Mouse (Mus musculus): ENCODE data around the gene Efcab6. TPM values are rescaled to one million over a fixed set of nuclear protein-coding genes. Genes with fewer than 3 reads are reported as not detected.

Efcab6 gene
- total and polyA plus RNA-seq, 3 experiments: not detected

GRCm38 (mm10) chr15:83939703-83940102 lies 125.5 kb downstream of the Efcab6 start:
- H3K79me2 ChIP-seq (replicated peaks; ENCODE audit: control insufficient read depth, extremely low read depth, insufficient read depth, poor library complexity, severe bottlenecking): no peaks in the 10 kb centered on the region
- peaks cover 84% of the 10 kb centered on the region for H3K27me3 ChIP-seq (replicated peaks)
- in situ Hi-C loops (cut with MboI; ENCODE audit: low pct_ligation_motif_present, low pct_unique_long_range_greater_than_20kb, low sequenced_read_pairs): no loop called here
- DNase-seq (ENCODE audit: extremely low read depth): no peak
- no peak overlapping the region for H3K4me3 ChIP-seq (replicated peaks in 1 of 3; ENCODE audit: low read depth in 2 of 3, low read length in 2 of 3, poor library complexity in 1 of 3)
- TF ChIP-seq POLR2AphosphoS2 (IDR thresholded peaks at IDR 0.05; ENCODE audit: low read depth, low read length) (no peak), SIN3A (IDR thresholded peaks at IDR 0.05; ENCODE audit: low read length) (no peak), ZC3H11A (IDR thresholded peaks at IDR 0.05; ENCODE audit: low read depth, low read length) (no peak), ETS1 (conservative IDR thresholded peaks at IDR 0.05; ENCODE audit: low read depth, low read length) (no peak), IRF4 (IDR thresholded peaks at IDR 0.05; ENCODE audit: low read depth, low read length) (no peak), CTCF (conservative IDR thresholded peaks at IDR 0.05 in 1 of 2, IDR thresholded peaks at IDR 0.05 in 1 of 2; ENCODE audit: low read depth in 2 of 2, low read length in 2 of 2) (no peak), USF2 (conservative IDR thresholded peaks at IDR 0.05; ENCODE audit: low read depth, low read length) (no peak), ZKSCAN1 (IDR thresholded peaks at IDR 0.05; ENCODE audit: borderline replicate concordance, low read depth, low read length) (no peak), KAT2A (IDR thresholded peaks at IDR 0.05; ENCODE audit: insufficient replicate concordance, low read length) (no peak), SMC3 (IDR thresholded peaks at IDR 0.05; ENCODE audit: low read depth, low read length) (no peak), JUND (conservative IDR thresholded peaks at IDR 0.05; ENCODE audit: low read depth, low read length) (no peak), MXI1 (IDR thresholded peaks at IDR 0.05; ENCODE audit: low read depth, low read length) (no peak), CHD1 (IDR thresholded peaks at IDR 0.05; ENCODE audit: low read depth, low read length) (no peak), EP300 (IDR thresholded peaks at IDR 0.05; ENCODE audit: low read length) (no peak), HCFC1 (IDR thresholded peaks at IDR 0.05; ENCODE audit: low read depth, low read length) (no peak), RCOR1 (conservative IDR thresholded peaks at IDR 0.05; ENCODE audit: low read depth, low read length) (no peak), ELF1 (IDR thresholded peaks at IDR 0.05; ENCODE audit: low read depth, low read length) (no peak), MYC (IDR thresholded peaks at IDR 0.05; ENCODE audit: low read depth, low read length) (no peak)
- dilution Hi-C loops (cut with MboI; ENCODE audit: extremely low pct_ligation_motif_present, extremely low pct_unique_long_range_greater_than_20kb, low sequenced_read_pairs): no loop called here
- H3K36me3 ChIP-seq (replicated peaks in 1 of 2; ENCODE audit: control insufficient read depth in 1 of 2, insufficient read depth in 1 of 2, low read length in 1 of 2): no peaks in the 10 kb centered on the region
- no peaks in the 10 kb centered on the region for H3K9me3 ChIP-seq (replicated peaks; ENCODE audit: low read length)
- H3K9ac ChIP-seq (ENCODE audit: insufficient read depth, low read depth): no peak overlapping the region
- no peaks in the 10 kb centered on the region for H3K4me1 ChIP-seq (ENCODE audit: control insufficient read depth in 1 of 2, insufficient read depth in 2 of 2)
- no peak overlapping the region for H3K4me2 ChIP-seq (ENCODE audit: insufficient read depth, low read depth, poor library complexity, severe bottlenecking)
- H3K27ac ChIP-seq (ENCODE audit: insufficient read depth, low read depth): no peak overlapping the region

- peaks cover 78% of the 10 kb centered on the region for H3K27me3 ChIP-seq (replicated peaks)
- H3K9me3 ChIP-seq (replicated peaks; ENCODE audit: low read length): no peaks in the 10 kb centered on the region
- dilution Hi-C loops (cut with MboI; ENCODE audit: extremely low pct_ligation_motif_present, extremely low pct_unique_long_range_greater_than_20kb, low sequenced_read_pairs): no loop called here
Observed at GRCm38 (mm10) chr15:83938466-83938865, 126.7 kb downstream of the Efcab6 start.

More at GRCm38 (mm10) chr15:83938466-83938865, 126.7 kb downstream of the Efcab6 start:
- TF ChIP-seq UBTF (IDR thresholded peaks at IDR 0.05; ENCODE audit: low read depth, low read length) (no peak), MEF2A (IDR thresholded peaks at IDR 0.05; ENCODE audit: borderline replicate concordance, low read depth, low read length) (no peak), USF2 (conservative IDR thresholded peaks at IDR 0.05; ENCODE audit: low read depth, low read length) (no peak), TCF12 (IDR thresholded peaks at IDR 0.05; ENCODE audit: low read depth, low read length) (no peak), MAX (IDR thresholded peaks at IDR 0.05; ENCODE audit: low read length) (no peak), SMC3 (IDR thresholded peaks at IDR 0.05; ENCODE audit: low read depth, low read length) (no peak), TBP (conservative IDR thresholded peaks at IDR 0.05; ENCODE audit: low read depth, low read length) (no peak), ZKSCAN1 (IDR thresholded peaks at IDR 0.05; ENCODE audit: borderline replicate concordance, low read depth, low read length) (no peak)
- H3K4me1 ChIP-seq (ENCODE audit: control insufficient read depth in 1 of 2, insufficient read depth in 2 of 2): no peaks in the 10 kb centered on the region
- H3K4me3 ChIP-seq (replicated peaks in 1 of 3; ENCODE audit: low read depth in 2 of 3, low read length in 2 of 3, poor library complexity in 1 of 3): no peak overlapping the region
- H3K4me2 ChIP-seq (ENCODE audit: insufficient read depth, low read depth, poor library complexity, severe bottlenecking): no peak overlapping the region
- H3K27ac ChIP-seq (ENCODE audit: insufficient read depth, low read depth): no peak overlapping the region
- in situ Hi-C loops (cut with MboI; ENCODE audit: low pct_ligation_motif_present, low pct_unique_long_range_greater_than_20kb, low sequenced_read_pairs): no loop called here
- no peaks in the 10 kb centered on the region for H3K79me2 ChIP-seq (replicated peaks; ENCODE audit: control insufficient read depth, extremely low read depth, insufficient read depth, poor library complexity, severe bottlenecking)
- H3K9ac ChIP-seq (ENCODE audit: insufficient read depth, low read depth): no peak overlapping the region
- H3K36me3 ChIP-seq (replicated peaks in 1 of 2; ENCODE audit: control insufficient read depth in 1 of 2, insufficient read depth in 1 of 2, low read length in 1 of 2): no peaks in the 10 kb centered on the region
- no peak for DNase-seq (ENCODE audit: extremely low read depth)
